Mouse (Mus musculus) hindbrain, embryonic 11.5 days (tissue): Measurements from ENCODE around the gene Entr1. TPM values are rescaled to one million over a fixed set of nuclear protein-coding genes. Genes with fewer than 3 reads are reported as not detected.

Source experiments
- ATAC-seq: fragments of 200-750 bp; cut with Nextera tagmentation; 2 replicates; pipeline ENCODE4 v1.8.0; 2017; ENCODE audit warnings: mild to moderate bottlenecking, moderate TSS enrichment, moderate library complexity; ENCODE audit not compliant: low FRiP score
- DNase-seq: peaks from one replicate; pipeline ENCODE4 v3.0.0-alpha.2; 2015; ENCODE audit warnings: low spot score
- H3K27ac ChIP-seq: fragments of 300-500 bp; sonication (generic); 2 replicates; pipeline ENCODE4 v1.5.1; 2014; ENCODE audit warnings: mild to moderate bottlenecking, low read depth, low read length
- H3K27me3 ChIP-seq: fragments of 300-500 bp; sonication (generic); 2 replicates; pipeline ENCODE4 v1.6.1; 2014; ENCODE audit warnings: mild to moderate bottlenecking, low read length, moderate library complexity, mixed read lengths; ENCODE audit not compliant: control insufficient read depth, insufficient read depth
- H3K36me3 ChIP-seq: fragments of 300-500 bp; sonication (generic); 2 replicates; pipeline ENCODE4 v1.6.1; 2014; ENCODE audit warnings: mild to moderate bottlenecking, low read length, moderate library complexity, mixed read lengths; ENCODE audit not compliant: control insufficient read depth, insufficient read depth
- H3K4me1 ChIP-seq: fragments of 300-500 bp; sonication (generic); replicated peaks from 2 replicates; pipeline ENCODE4 v1.6.1; 2014; ENCODE audit warnings: low read length, mixed read lengths; ENCODE audit not compliant: control insufficient read depth, insufficient read depth
- H3K4me2 ChIP-seq: fragments of 300-500 bp; sonication (generic); replicated peaks from 2 replicates; pipeline ENCODE4 v1.6.1; 2014; ENCODE audit warnings: mild to moderate bottlenecking, low read depth, low read length
- H3K4me3 ChIP-seq: fragments of 300-500 bp; sonication (generic); 2 replicates; pipeline ENCODE4 v1.5.1; 2014; ENCODE audit warnings: low read depth, low read length
- H3K9ac ChIP-seq: fragments of 300-500 bp; sonication (generic); 2 replicates; pipeline ENCODE4 v1.6.1; 2014; ENCODE audit warnings: low read depth, low read length
- H3K9me3 ChIP-seq: fragments of 300-500 bp; sonication (generic); 2 replicates; pipeline ENCODE4 v1.6.1; 2016; ENCODE audit warnings: low read length; ENCODE audit not compliant: control insufficient read depth
- WGBS: fragments of 180-500 bp; shearing (Covaris S2); extraction: QIAGEN DNeasy Blood & Tissue Kit; methylation state at CpG from one replicate; pipeline ENCODE4 v1.1.7; 2014; 5-methylcytosine and 5-hydroxymethylcytosine counted together
- polyA plus RNA-seq: library from polyadenylated mRNA; unstranded; fragments of >200 nt; fragmentation: Nextera tagmentation; extraction: Ambion mirVana; gene quantifications from 2 replicates; pipeline ENCODE4 v1.2.1, GENCODE M21; 2014

Gene Entr1
- polyA plus RNA-seq: 133 and 140 TPM in 2 replicates

- Histone ChIP-seq H3K27ac (peak within 1 kb of the TSS; percentile 65; the same call in 1 of the 2 replicates), H3K9me3 (no peaks in the 10 kb centered on the region), H3K36me3 (peaks cover 32% of the 10 kb centered on the region), H3K4me3 (peak within 1 kb of the TSS; percentile 99), H3K4me1 (peaks cover 4% of the 10 kb centered on the region; the same call in 1 of the 2 replicates), H3K27me3 (no peaks in the 10 kb centered on the region), H3K9ac (peak within 1 kb of the TSS; percentile 88), H3K4me2 (peak within 1 kb of the TSS; percentile 94)
- ATAC-seq (peak; percentile 91), DNase-seq (peak; percentile 93)
- 0% methylated on average over 46 of the region's 60 CpGs for WGBS
These were observed at the start of gene Entr1, which contains the start of gene Pmpca for GRCm38 (mm10) chr2:26389154-26389690. Entr1 (minus strand) TSS chr2:26389316. Pmpca (plus strand) TSS chr2:26389339.

GRCm38 (mm10) chr2:26438373-26438772 is 49.3 kb upstream of the Entr1 start:
- Histone ChIP-seq H3K36me3 (peaks cover 11% of the 10 kb centered on the region), H3K4me1 (no peaks in the 10 kb centered on the region; the same call in 1 of the 2 replicates), H3K9me3 (no peaks in the 10 kb centered on the region), H3K27ac (no peak overlapping the region), H3K4me3 (no peak overlapping the region), H3K9ac (no peak overlapping the region), H3K4me2 (no peak overlapping the region), H3K27me3 (no peaks in the 10 kb centered on the region)
- 85% methylated on average over 7 of the region's 7 CpGs for WGBS
- ATAC-seq (no peak), DNase-seq (no peak)

- Histone ChIP-seq H3K27ac (no peak overlapping the region), H3K4me3 (no peak overlapping the region), H3K36me3 (peaks cover 11% of the 10 kb centered on the region), H3K9ac (no peak overlapping the region), H3K4me2 (no peak overlapping the region), H3K4me1 (no peaks in the 10 kb centered on the region), H3K27me3 (no peaks in the 10 kb centered on the region), H3K9me3 (no peaks in the 10 kb centered on the region)
- ATAC-seq (no peak), DNase-seq (no peak)
- WGBS: 89% methylated on average over 4 of the region's 4 CpGs
These were observed 48.1 kb upstream of the Entr1 start for GRCm38 (mm10) chr2:26437221-26437620.

- no peak overlapping the region for H3K27ac ChIP-seq
- H3K9me3 ChIP-seq: no peaks in the 10 kb centered on the region
- H3K4me3 ChIP-seq: no peak overlapping the region
- 89% methylated on average over 7 of the region's 7 CpGs for WGBS
- H3K9ac ChIP-seq: no peak overlapping the region
- H3K4me2 ChIP-seq: no peak overlapping the region
- H3K4me1 ChIP-seq: no peaks in the 10 kb centered on the region
- peaks cover 9% of the 10 kb centered on the region; the same call in 1 of the 2 replicates for H3K36me3 ChIP-seq
- no peak for ATAC-seq
- DNase-seq: no peak
- no peaks in the 10 kb centered on the region for H3K27me3 ChIP-seq
These were observed 45.9 kb upstream of the Entr1 start for GRCm38 (mm10) chr2:26434791-26435572.

- Histone ChIP-seq H3K27me3 (no peaks in the 10 kb centered on the region), H3K27ac (no peak overlapping the region), H3K4me1 (no peaks in the 10 kb centered on the region), H3K4me2 (no peak overlapping the region), H3K36me3 (peaks cover 30% of the 10 kb centered on the region), H3K4me3 (no peak overlapping the region), H3K9ac (no peak overlapping the region), H3K9me3 (no peaks in the 10 kb centered on the region)
- ATAC-seq (no peak), DNase-seq (no peak)
- 93% methylated on average over 5 of the region's 5 CpGs for WGBS
These were observed 40.7 kb upstream of the Entr1 start for GRCm38 (mm10) chr2:26429851-26430250.

GRCm38 (mm10) chr2:26424541-26424940 is 35.4 kb upstream of the Entr1 start:
- Histone ChIP-seq H3K4me3 (no peak overlapping the region), H3K27ac (no peak overlapping the region), H3K27me3 (no peaks in the 10 kb centered on the region), H3K36me3 (peaks cover 39% of the 10 kb centered on the region), H3K9me3 (no peaks in the 10 kb centered on the region), H3K4me1 (no peaks in the 10 kb centered on the region), H3K4me2 (no peak overlapping the region), H3K9ac (no peak overlapping the region)
- DNase-seq (no peak), ATAC-seq (no peak)
- WGBS: 93% methylated on average over 2 of the region's 2 CpGs

- H3K9ac ChIP-seq: no peak overlapping the region
- H3K4me2 ChIP-seq: no peak overlapping the region
- no peaks in the 10 kb centered on the region for H3K27me3 ChIP-seq
- no peaks in the 10 kb centered on the region for H3K9me3 ChIP-seq
- no peak overlapping the region for H3K4me3 ChIP-seq
- H3K36me3 ChIP-seq: peaks cover 35% of the 10 kb centered on the region
- DNase-seq (no peak), ATAC-seq (no peak)
- H3K27ac ChIP-seq: no peak overlapping the region
- no peaks in the 10 kb centered on the region for H3K4me1 ChIP-seq
- 96% methylated on average over 1 of the region's 1 CpGs for WGBS
These were observed 34.0 kb upstream of the Entr1 start for GRCm38 (mm10) chr2:26423086-26423485.

GRCm38 (mm10) chr2:26421969-26422368 is 32.9 kb upstream of the Entr1 start:
- no peak for DNase-seq
- no peak overlapping the region for H3K4me2 ChIP-seq
- no peak overlapping the region for H3K9ac ChIP-seq
- ATAC-seq: no peak
- no peak overlapping the region for H3K4me3 ChIP-seq
- H3K27ac ChIP-seq: no peak overlapping the region
- no peaks in the 10 kb centered on the region for H3K4me1 ChIP-seq
- H3K9me3 ChIP-seq: no peaks in the 10 kb centered on the region
- 87% methylated on average over 2 of the region's 2 CpGs for WGBS
- H3K27me3 ChIP-seq: no peaks in the 10 kb centered on the region
- H3K36me3 ChIP-seq: peaks cover 27% of the 10 kb centered on the region

- DNase-seq: no peak
- WGBS: 88% methylated on average over 1 of the region's 1 CpGs
These were observed 29.0 kb upstream of the Entr1 start for GRCm38 (mm10) chr2:26418120-26418519.

More at GRCm38 (mm10) chr2:26418120-26418519, 29.0 kb upstream of the Entr1 start:
- no peak overlapping the region for H3K4me2 ChIP-seq
- H3K4me3 ChIP-seq: no peak overlapping the region
- no peaks in the 10 kb centered on the region for H3K9me3 ChIP-seq
- H3K4me1 ChIP-seq: no peaks in the 10 kb centered on the region
- peaks cover 13% of the 10 kb centered on the region for H3K36me3 ChIP-seq
- H3K9ac ChIP-seq: no peak overlapping the region
- ATAC-seq: no peak
- H3K27ac ChIP-seq: no peak overlapping the region
- no peaks in the 10 kb centered on the region for H3K27me3 ChIP-seq
